Mouse (Mus musculus) olfactory bulb, adult 2 months (tissue): ENCODE measurements around the gene Ldlrad3.

ENCODE experiments used
- CTCF ChIP-seq: fragments of 200-500 bp; IDR thresholded peaks from 2 replicates; pipeline ENCODE4 v1.5.1; 2012; ENCODE audit warnings: low read depth, mild to moderate bottlenecking, low read length, moderate library complexity; ENCODE audit not compliant: insufficient read depth
- POLR2A ChIP-seq: fragments of 200-500 bp; IDR thresholded peaks from 2 replicates; pipeline ENCODE4 v1.6.1; 2012; ENCODE audit warnings: mild to moderate bottlenecking, low read depth, low read length, moderate library complexity; ENCODE audit not compliant: insufficient read depth

DNA sequence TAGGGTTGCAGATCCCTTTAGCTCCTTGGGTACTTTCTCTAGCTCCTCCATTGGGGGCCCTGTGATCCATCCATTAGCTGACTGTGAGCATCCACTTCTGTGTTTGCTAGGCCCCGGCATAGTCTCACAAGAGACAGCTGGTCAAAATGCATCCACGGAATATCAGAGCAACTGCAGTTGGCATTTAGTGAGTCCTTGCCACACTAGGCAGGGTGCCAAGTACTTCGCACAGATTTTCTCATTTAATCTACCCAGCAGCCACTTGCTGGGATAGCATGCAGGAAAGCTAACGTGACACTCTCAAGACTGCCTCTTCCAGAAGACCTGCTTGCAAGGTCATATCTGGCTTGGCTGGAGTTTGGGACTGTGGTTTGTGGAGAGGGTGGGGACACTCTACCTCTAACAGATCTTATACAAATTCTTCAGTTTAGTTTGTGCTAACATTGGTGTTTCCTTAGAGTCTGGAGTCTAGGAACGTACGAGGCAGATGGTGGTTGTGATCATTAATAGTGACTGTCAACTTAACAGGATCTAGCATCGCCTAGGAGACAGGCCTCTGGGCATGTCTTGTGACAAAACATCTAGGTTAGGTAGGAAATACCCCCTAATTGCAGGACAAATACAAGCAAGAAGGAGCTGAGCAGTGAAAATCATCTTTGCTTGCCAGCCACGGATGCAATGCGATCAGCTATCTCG is 115.0 kb downstream of the Ldlrad3 start:
- TF ChIP-seq CTCF (no peak), POLR2A (no peak)
